Mouse (Mus musculus): ENCODE measurements around the gene Sod3.

Gene Sod3

DNA sequence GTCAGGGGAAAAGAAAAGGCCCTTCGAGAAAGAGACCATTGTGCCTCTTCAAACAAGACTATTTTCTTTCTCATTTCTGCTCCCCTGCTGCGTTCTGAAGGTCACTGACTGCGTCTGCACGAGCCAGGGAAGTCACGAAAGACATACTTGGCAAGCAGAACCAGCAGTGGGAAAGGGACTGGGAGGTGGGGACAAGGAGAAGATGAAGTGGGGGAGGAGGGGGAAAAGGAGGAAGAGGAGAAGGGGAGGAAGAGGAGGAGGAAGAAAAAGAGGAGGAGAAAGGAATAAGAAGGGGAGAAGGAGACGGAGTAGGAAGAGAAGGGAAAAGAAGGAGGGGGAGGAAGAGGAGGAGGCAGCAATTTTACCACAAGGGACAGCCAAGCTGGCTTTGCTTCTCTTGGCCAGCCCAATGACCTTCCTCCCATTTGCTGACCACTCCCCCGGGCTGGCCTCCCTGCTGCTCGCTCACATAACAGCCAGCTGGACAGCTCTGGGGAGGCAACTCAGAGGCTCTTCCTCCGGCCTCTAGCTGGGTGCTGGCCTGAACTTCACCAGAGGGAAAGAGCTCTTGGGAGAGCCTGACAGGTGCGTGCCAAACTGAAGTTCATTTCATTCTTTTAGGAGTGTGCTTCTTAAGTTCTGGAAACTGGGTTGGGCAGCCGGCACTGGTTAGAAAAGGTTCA is at the start of gene Sod3:
TSS of gene Sod3 (plus strand) at position 324 of the 683 bp plus-strand sequence.
- DNase-seq (ENCODE audit: low read depth, low spot score), result no peak

DNA sequence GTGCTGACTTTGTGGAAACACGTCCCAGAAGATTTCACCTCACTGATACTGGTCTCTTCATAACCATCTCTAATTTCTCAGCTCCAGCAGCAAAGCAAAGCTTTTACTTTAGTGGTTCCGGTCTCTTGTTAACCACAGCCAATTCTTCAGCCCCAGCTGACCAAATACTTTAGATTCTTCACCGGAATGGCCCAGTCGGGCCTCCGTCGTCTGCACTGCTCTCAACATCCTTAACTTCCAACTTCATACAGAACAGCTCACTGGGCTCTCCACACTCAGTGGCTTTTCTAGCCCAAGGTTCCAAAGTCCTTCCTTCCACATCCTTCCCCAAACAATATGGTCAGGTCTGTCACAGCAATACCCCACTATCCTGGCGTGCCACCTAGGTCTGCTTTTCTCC is 46.7 kb upstream of the Sod3 start:
- no peak for DNase-seq (ENCODE audit: low read depth, low spot score)

GRCm38 (mm10) chr5:52319499-52319898 is 44.1 kb upstream of the Sod3 start:
- no peak for DNase-seq (ENCODE audit: low read depth, low spot score)

GRCm38 (mm10) chr5:52332120-52332519 is 31.5 kb upstream of the Sod3 start:
- no peak for DNase-seq (ENCODE audit: low read depth, low spot score)

GRCm38 (mm10) chr5:52335590-52335989 is 28.0 kb upstream of the Sod3 start:
- DNase-seq (ENCODE audit: low read depth, low spot score), result no peak

GRCm38 (mm10) chr5:52339134-52339533 is 24.5 kb upstream of the Sod3 start:
- DNase-seq (ENCODE audit: low read depth, low spot score), result no peak

DNA sequence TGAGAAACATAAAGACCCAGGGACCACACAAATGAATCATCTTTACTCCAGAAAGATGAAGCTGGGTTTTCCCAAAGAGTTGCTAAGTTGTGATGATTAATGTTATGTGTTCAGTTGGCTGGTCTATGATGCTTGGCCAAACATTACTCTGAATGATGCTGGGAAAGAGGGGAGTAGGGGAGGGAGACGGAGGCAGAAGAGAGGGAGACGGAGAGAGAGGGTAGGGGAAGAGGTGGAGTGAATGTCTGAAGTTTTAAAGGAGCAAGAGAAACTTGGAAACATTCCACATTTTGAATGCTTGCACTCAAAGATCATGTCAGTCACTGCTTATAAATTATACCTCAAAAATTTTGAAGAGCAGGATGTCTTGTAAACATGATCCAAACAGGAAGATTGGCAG is 16.7 kb upstream of the Sod3 start:
- no peak for DNase-seq (ENCODE audit: low read depth, low spot score)

- DNase-seq (ENCODE audit: low read depth, low spot score), result no peak
Observed at GRCm38 (mm10) chr5:52350451-52350850, 13.1 kb upstream of the Sod3 start.

- DNase-seq (ENCODE audit: low read depth, low spot score), result no peak
Observed at GRCm38 (mm10) chr5:52351561-52351960, 12.0 kb upstream of the Sod3 start.

GRCm38 (mm10) chr5:52352730-52353129 is 10.9 kb upstream of the Sod3 start:
- no peak for DNase-seq (ENCODE audit: low read depth, low spot score)

DNA sequence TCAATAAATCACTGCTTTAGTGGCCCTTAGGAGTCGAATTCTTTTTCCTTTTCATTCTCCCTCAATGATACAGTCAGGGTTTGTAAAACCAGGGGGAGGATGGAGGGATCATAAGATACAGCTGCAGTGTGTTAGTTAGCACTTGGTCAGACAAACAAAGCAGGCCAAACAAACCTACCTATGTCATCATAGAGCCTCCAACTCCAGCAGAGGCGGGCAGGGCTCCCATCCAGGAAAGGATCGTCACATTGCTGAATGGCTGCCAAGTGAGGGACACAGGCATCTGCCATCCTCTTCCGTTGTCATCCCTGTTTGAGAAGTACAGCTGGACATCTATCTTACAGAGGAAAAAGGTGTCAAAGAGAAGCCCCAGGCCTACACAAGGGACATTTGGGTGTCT is 9.2 kb upstream of the Sod3 start:
- no peak for DNase-seq (ENCODE audit: low read depth, low spot score)

DNA sequence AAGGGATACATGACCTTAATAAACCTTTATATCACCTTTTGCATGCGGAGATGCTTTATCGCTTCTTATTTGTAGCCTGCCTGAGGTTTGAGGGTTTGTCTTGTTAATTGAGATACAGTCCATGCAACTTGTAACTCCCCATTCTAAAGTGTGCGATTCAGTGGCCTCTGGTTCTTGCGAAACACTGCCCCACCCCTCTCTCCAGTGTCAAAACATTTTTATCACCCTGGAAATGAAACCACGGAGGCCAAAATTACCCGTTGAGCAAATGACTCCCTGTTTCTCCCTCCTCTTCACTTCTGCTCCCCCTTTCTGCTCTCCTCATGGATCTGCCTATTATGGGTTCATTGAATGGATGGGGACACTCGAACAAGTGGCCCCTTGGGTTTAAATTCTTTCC is 8.0 kb upstream of the Sod3 start:
- no peak for DNase-seq (ENCODE audit: low read depth, low spot score)

GRCm38 (mm10) chr5:52357175-52357754 is 6.3 kb upstream of the Sod3 start:
- DNase-seq (ENCODE audit: low read depth, low spot score), result no peak

GRCm38 (mm10) chr5:52358120-52358519 is 5.5 kb upstream of the Sod3 start:
- no peak for DNase-seq (ENCODE audit: low read depth, low spot score)

GRCm38 (mm10) chr5:52360286-52361049 is 3.1 kb upstream of the Sod3 start:
- DNase-seq (ENCODE audit: low read depth, low spot score), result no peak

DNA sequence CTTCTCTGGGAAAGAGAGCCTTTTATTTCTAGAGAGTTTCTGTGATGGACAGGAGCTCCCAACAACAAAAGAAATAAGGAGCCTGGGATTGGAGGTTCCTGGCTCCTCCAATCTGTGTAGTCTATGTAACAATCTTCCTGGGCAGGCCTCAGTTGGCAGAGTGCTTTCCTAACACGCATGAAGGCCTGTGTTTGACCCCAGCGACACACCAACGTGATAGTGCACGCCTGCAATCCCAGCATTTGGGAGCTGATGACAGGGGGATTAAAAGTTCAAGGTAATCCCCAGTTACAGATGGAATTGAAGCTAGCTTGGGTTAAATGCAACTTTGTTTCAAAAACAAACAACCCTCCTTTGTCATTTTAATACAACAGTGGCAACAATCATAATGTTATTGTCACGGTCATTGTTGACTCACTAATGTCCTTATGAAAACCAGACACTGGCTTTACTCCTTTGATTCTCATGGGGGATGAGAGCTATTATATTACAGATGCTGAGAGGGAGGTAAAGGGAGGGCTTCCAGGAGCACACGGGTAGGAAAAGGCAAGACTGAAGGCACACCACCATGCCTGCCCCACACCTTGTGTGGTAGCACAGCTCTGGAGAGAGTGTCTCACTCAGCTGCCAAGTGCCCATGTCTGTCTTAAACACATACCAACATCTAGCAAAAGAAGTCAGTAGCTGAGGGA is 669 bp upstream of the Sod3 start:
- DNase-seq (ENCODE audit: low read depth, low spot score), result no peak

DNA sequence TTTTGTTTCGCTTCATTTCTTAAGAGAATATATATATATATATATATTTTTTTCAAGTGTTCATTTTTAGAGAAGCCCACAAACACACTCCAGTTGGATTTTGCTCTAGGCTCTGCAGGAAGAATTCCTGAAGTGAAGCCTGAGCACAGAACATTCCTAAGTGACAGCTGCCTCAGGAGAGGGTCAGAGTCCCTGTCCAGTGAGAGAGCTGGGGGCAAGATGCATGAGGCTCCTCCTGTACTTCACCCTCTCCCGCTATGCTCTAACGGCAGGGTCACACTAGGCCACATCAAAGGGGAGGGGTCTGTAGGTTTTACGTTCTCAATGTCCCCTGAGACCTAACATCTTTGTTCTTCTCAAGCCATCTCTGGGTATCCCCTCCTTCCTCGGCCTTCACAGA is 930 bp downstream of the Sod3 start:
- no peak for DNase-seq (ENCODE audit: low read depth, low spot score)

- DNase-seq (ENCODE audit: low read depth, low spot score), result no peak
Observed at GRCm38 (mm10) chr5:52365930-52366329, 2.3 kb downstream of the Sod3 start.

- DNase-seq (ENCODE audit: low read depth, low spot score), result no peak
Observed at GRCm38 (mm10) chr5:52366661-52367060, 3.1 kb downstream of the Sod3 start.

- DNase-seq (ENCODE audit: low read depth, low spot score), result no peak
Observed at GRCm38 (mm10) chr5:52367866-52368840, 4.6 kb downstream of the Sod3 start.

DNA sequence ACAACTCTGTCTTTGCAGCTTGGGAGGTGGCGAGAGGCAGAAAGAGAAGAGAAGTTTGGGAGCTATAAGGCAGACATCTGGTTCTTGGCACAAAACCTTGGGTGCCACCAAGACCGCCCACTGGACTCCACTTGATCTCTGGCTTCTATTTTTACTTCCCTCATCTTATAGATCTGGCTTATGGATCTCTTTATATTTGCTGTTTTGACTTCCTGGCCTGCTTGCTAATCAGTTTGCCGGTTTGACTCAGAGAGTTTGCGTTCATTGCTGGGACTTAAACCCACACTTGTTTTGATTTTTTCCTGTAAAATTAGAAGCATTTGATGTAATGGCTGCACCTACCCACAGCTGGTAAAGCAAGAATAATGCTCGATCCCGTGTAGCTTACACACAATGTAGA is 7.3 kb downstream of the Sod3 start:
- no peak for DNase-seq (ENCODE audit: low read depth, low spot score)
